Mouse (Mus musculus) ES-E14 (cell line): ENCODE measurements at regions not wholly inside any gene's neighbourhood (a gene's known extent, or its start where the extent isn't known, plus 50 kb on each side); places are given as distances from the start of the nearest gene placed in this dataset.

Experiments
- DNase-seq: peaks from one replicate; pipeline ENCODE4 v3.0.0-alpha.2; 2013; ENCODE audit warnings: low read depth, low spot score
- H3K27ac ChIP-seq: 2 replicates; pipeline ENCODE4 v1.5.1; 2012; ENCODE audit warnings: low read depth, mild to moderate bottlenecking, low read length, moderate library complexity, mixed read lengths; ENCODE audit not compliant: poor library complexity, insufficient read depth, severe bottlenecking
- H3K36me3 ChIP-seq: 2 replicates; pipeline ENCODE4 v1.6.1; 2012; ENCODE audit warnings: mild to moderate bottlenecking, low read length, moderate library complexity, mixed read lengths; ENCODE audit not compliant: control insufficient read depth, poor library complexity, insufficient read depth, severe bottlenecking
- H3K4me1 ChIP-seq, 2 experiments: fragments of 150-350 bp in 1 of 2; sonication (generic) in 1 of 2; 2 replicates each; pipeline ENCODE4 v1.6.1; 2012; ENCODE audit warnings: low read length in 2 of 2, mild to moderate bottlenecking in 1 of 2, mixed read lengths in 1 of 2; ENCODE audit not compliant: control insufficient read depth in 2 of 2, insufficient read depth in 2 of 2, poor library complexity in 1 of 2
- H3K4me3 ChIP-seq, 2 experiments: fragments of 150-350 bp in 1 of 2; sonication (generic) in 1 of 2; 2 replicates each; pipeline ENCODE4 v1.5.1; 2012; ENCODE audit warnings: low read length in 2 of 2, low read depth in 1 of 2, mild to moderate bottlenecking in 1 of 2, mixed read lengths in 1 of 2; ENCODE audit not compliant: insufficient read depth in 1 of 2, poor library complexity in 1 of 2, severe bottlenecking in 1 of 2
- H3K9ac ChIP-seq: 2 replicates; pipeline ENCODE4 v1.6.1; 2012; ENCODE audit warnings: low read depth, mild to moderate bottlenecking, low read length, mixed read lengths; ENCODE audit not compliant: poor library complexity, insufficient read depth, severe bottlenecking
- H3K9me3 ChIP-seq: fragments of 150-350 bp; sonication (generic); 2 replicates; pipeline ENCODE4 v1.6.1; 2012; ENCODE audit warnings: low read depth, mild to moderate bottlenecking, low read length; ENCODE audit not compliant: control insufficient read depth, insufficient read depth
- CHD2 ChIP-seq: IDR thresholded peaks from 2 replicates; pipeline ENCODE4 v1.6.1; 2014; ENCODE audit warnings: mild to moderate bottlenecking, low read depth, low read length, inconsistent platforms
- HCFC1 ChIP-seq: IDR thresholded peaks from 2 replicates; pipeline ENCODE4 v1.6.1; 2012; ENCODE audit warnings: low read length, inconsistent platforms, borderline replicate concordance; ENCODE audit not compliant: insufficient read depth
- MAFK ChIP-seq: IDR thresholded peaks from 2 replicates; pipeline ENCODE4 v1.6.1; 2014; ENCODE audit warnings: mild to moderate bottlenecking, low read depth, low read length, inconsistent platforms; ENCODE audit not compliant: insufficient read depth
- ZC3H11A ChIP-seq: IDR thresholded peaks from 2 replicates; pipeline ENCODE4 v1.6.1; 2012; ENCODE audit warnings: low read depth, mild to moderate bottlenecking, inconsistent platforms, low read length, borderline replicate concordance
- ZNF384 ChIP-seq: IDR thresholded peaks from 2 replicates; pipeline ENCODE4 v1.6.1; 2012; ENCODE audit warnings: low read depth, low read length, inconsistent platforms
- in situ Hi-C, 2 experiments: fragments of 600-800 bp; cut with MboI; formaldehyde crosslinking; loops; one replicate each; pipeline ENCODE4 v1.15.1; 2025; ENCODE audit warnings: low sequenced_read_pairs in 2 of 2, inconsistent platforms in 1 of 2; ENCODE audit not compliant: unreplicated experiment in 2 of 2

DNA sequence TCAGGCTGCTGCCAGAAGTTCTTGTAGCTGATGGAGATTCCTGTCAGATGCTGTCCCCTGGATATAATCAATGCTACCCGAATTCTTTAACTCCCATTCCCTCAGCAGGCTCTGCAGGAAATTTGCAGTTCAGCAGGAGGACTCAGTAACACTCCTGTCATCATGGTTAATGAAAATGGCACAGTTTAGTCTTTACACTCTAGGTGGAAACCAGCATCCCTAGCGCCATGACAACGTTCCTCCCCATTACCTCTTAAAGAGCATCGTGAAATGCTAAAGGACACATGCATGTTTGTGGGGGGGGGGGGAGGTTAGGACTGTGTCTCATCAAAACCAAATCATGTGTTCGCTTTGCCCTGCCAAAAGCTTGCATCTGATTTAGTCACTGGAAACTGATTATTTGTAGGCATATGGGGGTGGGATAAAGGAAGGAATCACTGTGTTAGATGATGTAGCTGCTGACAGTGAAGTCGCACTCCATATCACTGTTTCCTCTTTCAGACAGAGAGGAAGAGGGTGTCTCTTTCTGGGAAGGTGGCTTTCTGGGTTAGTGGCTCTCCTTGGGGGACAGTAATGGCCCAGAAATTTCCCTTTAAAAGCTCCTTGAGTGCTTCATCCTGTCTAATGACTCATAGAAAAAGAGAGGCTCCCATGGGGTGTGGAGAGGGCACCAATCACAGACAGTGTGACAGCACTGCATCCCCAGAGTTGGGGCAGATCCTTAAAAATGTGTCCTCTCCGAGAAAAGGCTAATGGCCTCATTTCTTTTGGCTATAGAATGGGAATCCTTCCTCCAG, 351.5 kb downstream of the Plekhb2 start:
- Histone ChIP-seq H3K9me3 (no peaks in the 10 kb centered on the region), H3K4me1 (no peaks in the 10 kb centered on the region), H3K9ac (no peak overlapping the region), H3K4me3 (no peak overlapping the region), H3K27ac (no peak overlapping the region), H3K36me3 (no peaks in the 10 kb centered on the region)
- in situ Hi-C loops = no loop called here
- TF ChIP-seq CHD2 = no peak
- TF ChIP-seq ZC3H11A = no peak
- TF ChIP-seq MAFK = no peak
- no peak for TF ChIP-seq ZNF384
- no peak for TF ChIP-seq HCFC1
- DNase-seq = no peak

DNA sequence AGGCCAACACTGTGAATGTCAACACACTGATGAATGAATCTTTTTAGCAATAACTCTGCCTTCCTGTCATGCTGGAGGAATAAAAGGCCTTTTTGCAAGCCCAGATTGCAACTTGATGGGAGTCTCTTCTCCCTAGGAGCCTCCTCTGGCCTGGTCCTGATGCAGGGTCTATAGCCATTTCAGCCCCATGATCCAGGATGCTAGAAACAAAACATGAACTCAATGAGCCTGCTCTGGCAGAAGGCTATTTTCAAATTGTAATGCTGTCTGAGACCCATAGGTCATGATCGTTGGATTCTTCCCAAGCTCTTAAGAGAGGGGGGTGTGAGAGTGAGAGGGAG, 352.1 kb downstream of the Plekhb2 start:
- Histone ChIP-seq H3K4me1 (no peaks in the 10 kb centered on the region), H3K9ac (no peak overlapping the region), H3K27ac (no peak overlapping the region), H3K4me3 (no peak overlapping the region), H3K36me3 (no peaks in the 10 kb centered on the region), H3K9me3 (no peaks in the 10 kb centered on the region)
- TF ChIP-seq ZNF384 (no peak), HCFC1 (no peak), MAFK (no peak), ZC3H11A (no peak), CHD2 (no peak)
- in situ Hi-C loops = no loop called here
- no peak for DNase-seq

DNA sequence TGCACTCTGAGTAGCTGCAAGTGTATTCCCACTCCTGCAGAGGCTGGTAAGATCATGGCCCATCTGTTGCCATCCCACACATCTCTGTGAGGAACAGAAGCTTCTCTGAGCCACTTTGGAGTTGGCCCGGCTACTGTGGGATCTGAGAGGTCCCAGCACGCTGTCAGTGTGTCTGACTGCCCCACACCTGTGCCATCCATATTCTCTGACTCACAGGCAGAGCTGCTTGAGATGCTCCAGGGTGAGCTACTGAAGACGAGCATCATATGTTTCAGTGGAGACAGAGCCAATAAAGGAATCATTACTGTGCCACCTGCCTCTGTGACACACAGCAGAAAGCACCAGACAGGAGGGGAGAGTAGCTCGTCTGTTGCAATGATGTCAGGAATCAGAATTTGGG, 352.8 kb downstream of the Plekhb2 start:
- no peaks in the 10 kb centered on the region for H3K9me3 ChIP-seq
- no peak overlapping the region for H3K9ac ChIP-seq
- in situ Hi-C loops = no loop called here
- no peaks in the 10 kb centered on the region for H3K36me3 ChIP-seq
- no peaks in the 10 kb centered on the region for H3K4me1 ChIP-seq
- DNase-seq = no peak
- no peak overlapping the region for H3K4me3 ChIP-seq
- TF ChIP-seq MAFK = no peak
- TF ChIP-seq HCFC1 = no peak
- no peak for TF ChIP-seq ZC3H11A
- no peak overlapping the region for H3K27ac ChIP-seq

DNA sequence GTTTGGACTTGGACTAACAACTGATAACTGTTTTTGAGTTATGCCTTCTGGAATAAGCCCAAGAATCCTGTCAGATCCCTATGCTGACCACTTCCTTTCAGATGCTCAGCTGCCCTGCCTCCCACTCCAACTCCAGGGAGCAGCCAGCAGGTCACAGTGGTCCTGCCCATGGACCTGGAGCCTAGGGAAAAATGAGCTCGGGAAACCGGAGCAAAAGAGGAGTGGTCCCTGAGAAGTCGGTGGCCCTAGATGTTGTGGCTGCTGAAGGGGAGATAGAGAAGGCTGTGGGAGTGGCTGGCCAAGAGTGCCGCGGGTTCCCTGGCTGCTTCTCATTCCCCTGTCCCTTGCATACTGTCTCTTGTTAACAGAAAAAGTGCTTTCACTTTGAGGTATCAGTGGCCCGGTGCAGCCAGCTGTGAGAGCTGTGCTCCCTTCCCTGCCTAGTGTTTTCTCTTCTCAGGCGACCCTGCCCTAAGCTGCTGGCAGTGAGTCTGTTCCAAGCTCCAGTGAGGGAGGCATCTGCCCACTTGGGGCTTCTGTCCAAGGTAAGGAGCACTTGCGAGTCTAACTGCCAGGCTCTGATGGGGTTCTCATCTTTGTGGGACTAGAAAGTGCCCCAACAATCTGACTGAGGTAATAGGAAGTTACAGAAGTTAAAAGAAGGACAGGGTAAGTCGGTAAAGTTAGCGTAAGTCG, 357.2 kb downstream of the Plekhb2 start:
- TF ChIP-seq ZNF384 (no peak), HCFC1 (no peak), ZC3H11A (no peak), CHD2 (no peak), MAFK (no peak)
- H3K4me3 ChIP-seq = no peak overlapping the region
- no peak overlapping the region for H3K9ac ChIP-seq
- H3K9me3 ChIP-seq = no peaks in the 10 kb centered on the region
- H3K4me1 ChIP-seq = no peaks in the 10 kb centered on the region
- H3K27ac ChIP-seq = no peak overlapping the region
- no peaks in the 10 kb centered on the region for H3K36me3 ChIP-seq
- no peak for DNase-seq
- in situ Hi-C loops = no loop called here
